Mouse (Mus musculus) B cell, adult 2 months (primary cell): Measurements from ENCODE around the gene Cenpc1.

Experiments
- DNase-seq, 2 experiments: peaks; one replicate each; pipeline ENCODE4 v3.0.0; 2022

Cenpc1 gene

GRCm38 (mm10) chr5:85994551-85994950 lies 70.8 kb downstream of the Cenpc1 start:
- DNase-seq = no peak

DNA sequence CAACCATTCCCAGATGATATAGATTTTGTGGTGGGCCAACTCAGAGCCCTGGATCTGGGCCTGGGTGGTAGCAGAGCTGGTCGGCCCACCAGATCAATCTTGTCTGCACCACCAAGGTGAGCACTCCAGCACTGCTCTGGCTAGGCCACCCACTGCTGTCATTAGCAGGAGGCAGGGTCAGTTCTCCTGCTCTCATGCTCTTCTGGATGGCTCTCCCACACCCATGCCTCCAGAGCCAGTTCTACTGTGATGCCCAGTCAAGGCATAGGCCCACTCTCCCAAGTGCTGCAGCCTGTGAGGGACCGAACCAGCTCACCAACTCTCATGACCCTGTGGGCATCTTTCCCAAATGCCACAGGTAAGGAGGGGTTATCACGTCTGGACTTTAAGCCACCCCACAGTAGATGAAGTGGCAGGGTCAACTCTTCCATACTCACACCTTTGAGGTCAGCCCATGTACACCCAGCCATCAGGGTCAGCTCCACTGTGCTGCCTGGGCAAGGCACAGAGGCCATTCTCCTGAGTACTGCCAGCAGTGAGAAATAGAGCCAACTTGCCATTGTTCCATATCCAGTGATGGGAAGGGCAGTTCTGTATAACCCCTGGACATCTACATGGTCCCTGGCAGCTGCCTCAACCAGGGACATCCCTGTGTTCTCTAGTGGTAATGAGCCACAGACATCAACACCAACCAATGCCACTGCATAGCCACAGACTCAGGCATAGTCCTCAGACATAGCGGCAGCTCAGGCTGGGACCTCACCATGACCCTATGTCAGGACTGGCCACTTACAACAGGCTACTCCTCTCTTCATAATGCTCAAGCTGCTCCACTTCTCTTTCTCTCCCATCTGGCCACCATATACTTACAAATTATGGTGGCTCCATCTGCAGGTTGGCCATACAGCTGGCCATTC lies 72.3 kb downstream of the Cenpc1 start:
- DNase-seq = no peak

DNA sequence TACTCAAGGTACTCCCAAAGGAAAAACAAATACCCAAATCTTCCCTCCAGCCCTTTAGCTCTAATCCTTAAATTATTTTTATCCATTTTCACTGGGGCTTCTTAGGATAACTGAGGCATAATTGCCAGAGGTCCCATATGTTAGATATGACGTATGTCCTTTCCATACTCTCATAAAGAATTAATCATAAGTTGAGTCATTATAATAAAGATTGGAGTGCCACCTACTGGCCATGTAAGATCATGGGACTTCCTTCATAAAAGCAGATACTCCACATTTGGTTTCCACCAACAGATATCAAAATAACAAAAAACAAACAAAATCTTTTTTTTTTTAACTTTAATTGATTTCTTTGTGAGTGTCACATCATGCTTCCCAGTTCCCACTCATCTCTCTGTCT lies 73.3 kb downstream of the Cenpc1 start:
- DNase-seq = no peak

DNA sequence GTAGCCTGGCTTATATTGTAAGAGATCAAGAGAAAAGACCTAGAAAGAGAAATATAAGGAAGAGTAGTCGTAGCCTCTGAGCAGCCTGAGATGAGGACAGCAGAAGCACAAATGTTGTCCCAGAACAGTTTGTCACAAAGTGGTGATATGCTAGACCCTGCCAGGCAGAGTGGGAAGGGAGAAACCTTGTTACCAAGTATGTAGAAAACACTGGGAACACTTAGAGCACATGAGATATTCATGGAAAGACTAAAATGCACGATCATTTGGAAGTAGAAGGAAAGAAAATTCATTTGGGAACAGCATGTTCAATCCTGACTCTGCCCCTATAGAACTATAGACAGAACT lies 77.9 kb downstream of the Cenpc1 start:
- no peak for DNase-seq

GRCm38 (mm10) chr5:85986734-85987515 lies 78.5 kb downstream of the Cenpc1 start:
- DNase-seq = no peak

GRCm38 (mm10) chr5:85977646-85978426 lies 87.5 kb downstream of the Cenpc1 start:
- no peak for DNase-seq

DNA sequence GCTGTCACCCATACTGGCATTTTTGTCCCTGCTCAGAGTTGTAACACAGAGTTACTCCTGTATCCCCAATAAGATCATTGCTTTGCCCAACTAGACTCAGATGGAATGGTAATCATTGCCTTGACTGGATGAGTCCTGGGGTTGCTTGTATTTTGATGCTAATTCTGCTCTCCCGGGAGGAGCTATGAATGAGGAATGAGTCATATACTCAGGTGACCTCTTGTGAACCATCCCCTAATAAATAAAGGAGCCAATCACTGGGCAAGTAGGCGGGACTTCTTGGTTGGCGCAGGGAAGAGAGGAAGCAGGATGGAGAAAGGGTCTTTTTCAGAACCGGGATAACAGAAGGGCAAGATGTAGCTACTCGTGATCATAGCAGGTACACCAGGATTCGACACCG lies 102.6 kb downstream of the Cenpc1 start:
- DNase-seq = no peak
